Mouse (Mus musculus): Measurements from ENCODE around the gene Cux1. TPM values are rescaled to one million over a fixed set of nuclear protein-coding genes. Genes with fewer than 3 reads are reported as not detected.

Gene Cux1
- polyA plus RNA-seq, 1 experiment from 2014 or later, result 112 TPM

DNA sequence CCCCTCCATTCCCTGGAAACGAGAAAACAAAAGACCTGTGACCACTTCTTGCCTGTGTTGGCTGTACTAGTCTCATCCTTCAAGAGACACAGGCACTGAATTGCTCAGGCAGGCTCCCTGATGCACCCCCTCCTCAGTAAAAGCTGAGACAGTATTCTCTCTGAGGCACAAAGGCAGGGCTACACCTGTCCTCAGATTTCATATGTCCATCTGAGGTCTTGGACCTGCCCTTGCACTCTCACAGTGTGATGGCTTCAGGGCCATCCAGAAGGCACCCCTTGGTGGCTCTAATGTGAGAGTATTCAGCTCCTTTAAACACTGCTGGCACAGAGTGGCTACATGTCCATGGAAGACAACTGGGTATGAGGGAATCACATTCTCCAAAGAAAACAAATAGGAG lies 32.1 kb downstream of the Cux1 start:
- no peaks in the 10 kb centered on the region for H3K9me3 ChIP-seq (ENCODE audit: control insufficient read depth, low read length)
- no peaks in the 10 kb centered on the region for H3K36me3 ChIP-seq (ENCODE audit: control insufficient read depth, insufficient read depth, low read length)
- DNase-seq (no peak), ATAC-seq (ENCODE audit: low FRiP score, low TSS enrichment) (no peak)
- no peak overlapping the region for H3K27ac ChIP-seq (replicated peaks; ENCODE audit: low read depth, low read length)
- no peaks in the 10 kb centered on the region for H3K27me3 ChIP-seq (ENCODE audit: control insufficient read depth, insufficient read depth, low read length)
- 62% methylated on average over 1 of the region's 1 CpGs for WGBS
- H3K4me3 ChIP-seq (replicated peaks; ENCODE audit: low read depth, low read length), result no peak overlapping the region
- no peak overlapping the region for H3K4me2 ChIP-seq (ENCODE audit: low read length)
- no peaks in the 10 kb centered on the region for H3K4me1 ChIP-seq (ENCODE audit: control insufficient read depth, insufficient read depth, low read length)
- no peak overlapping the region for H3K9ac ChIP-seq (replicated peaks; ENCODE audit: low read length)

GRCm38 (mm10) chr5:136533371-136534276 lies 33.7 kb downstream of the Cux1 start:
- Histone ChIP-seq H3K4me1 (ENCODE audit: control insufficient read depth, insufficient read depth, low read length) (no peaks in the 10 kb centered on the region), H3K9ac (replicated peaks; ENCODE audit: low read length) (no peak overlapping the region), H3K36me3 (ENCODE audit: control insufficient read depth, insufficient read depth, low read length) (no peaks in the 10 kb centered on the region), H3K9me3 (ENCODE audit: control insufficient read depth, low read length) (no peaks in the 10 kb centered on the region), H3K4me2 (ENCODE audit: low read length) (no peak overlapping the region), H3K4me3 (replicated peaks; ENCODE audit: low read depth, low read length) (no peak overlapping the region), H3K27ac (replicated peaks; ENCODE audit: low read depth, low read length) (no peak overlapping the region), H3K27me3 (ENCODE audit: control insufficient read depth, insufficient read depth, low read length) (no peaks in the 10 kb centered on the region)
- no peak for DNase-seq
- 92% methylated on average over 11 of the region's 11 CpGs for WGBS
- ATAC-seq (ENCODE audit: low FRiP score, low TSS enrichment), result no peak

DNA sequence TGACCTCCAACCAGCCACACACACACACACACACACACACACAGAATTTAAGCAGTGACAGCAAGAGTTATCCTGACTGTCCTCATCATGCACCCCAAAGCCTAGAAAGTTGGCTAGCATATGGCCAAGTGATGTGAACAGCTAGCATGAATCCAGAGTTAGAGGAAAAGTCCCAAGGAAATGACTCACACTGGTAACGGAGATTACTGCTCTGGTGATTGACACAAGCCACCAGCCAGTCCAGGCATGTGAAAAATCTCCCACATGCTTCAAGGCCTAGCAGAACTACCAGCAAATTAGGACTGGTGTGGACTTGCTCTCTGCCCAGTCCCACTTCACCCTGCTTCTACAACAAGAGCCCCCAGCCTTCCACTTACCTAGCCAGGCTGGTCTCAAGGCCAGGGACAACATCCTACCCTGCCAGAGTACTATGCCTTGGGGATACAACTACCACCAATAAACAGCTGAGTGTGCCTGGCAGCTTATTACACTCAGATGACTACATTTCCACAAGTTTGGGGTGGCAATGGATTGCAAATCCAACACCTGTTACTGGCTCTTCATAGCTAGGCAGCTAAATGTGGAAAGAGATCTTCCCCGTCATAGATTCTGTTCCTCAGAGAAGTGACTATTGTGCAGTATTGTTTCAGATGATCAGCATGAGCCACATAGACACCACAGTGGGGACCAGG lies 35.5 kb downstream of the Cux1 start:
- Histone ChIP-seq H3K27me3 (ENCODE audit: control insufficient read depth, insufficient read depth, low read length) (no peaks in the 10 kb centered on the region), H3K27ac (replicated peaks; ENCODE audit: low read depth, low read length) (no peak overlapping the region), H3K4me3 (replicated peaks; ENCODE audit: low read depth, low read length) (no peak overlapping the region), H3K9me3 (ENCODE audit: control insufficient read depth, low read length) (no peaks in the 10 kb centered on the region), H3K4me2 (ENCODE audit: low read length) (no peak overlapping the region), H3K36me3 (ENCODE audit: control insufficient read depth, insufficient read depth, low read length) (no peaks in the 10 kb centered on the region), H3K9ac (replicated peaks; ENCODE audit: low read length) (no peak overlapping the region), H3K4me1 (ENCODE audit: control insufficient read depth, insufficient read depth, low read length) (no peaks in the 10 kb centered on the region)
- ATAC-seq (ENCODE audit: low FRiP score, low TSS enrichment) (no peak), DNase-seq (no peak)
- WGBS, result 87% methylated on average over 2 of the region's 2 CpGs

GRCm38 (mm10) chr5:136530931-136531330 lies 36.4 kb downstream of the Cux1 start:
- ATAC-seq (ENCODE audit: low FRiP score, low TSS enrichment), result no peak
- Histone ChIP-seq H3K9me3 (ENCODE audit: control insufficient read depth, low read length) (no peaks in the 10 kb centered on the region), H3K4me1 (ENCODE audit: control insufficient read depth, insufficient read depth, low read length) (no peaks in the 10 kb centered on the region), H3K27me3 (ENCODE audit: control insufficient read depth, insufficient read depth, low read length) (no peaks in the 10 kb centered on the region), H3K27ac (replicated peaks; ENCODE audit: low read depth, low read length) (no peak overlapping the region), H3K4me3 (replicated peaks; ENCODE audit: low read depth, low read length) (no peak overlapping the region), H3K4me2 (ENCODE audit: low read length) (no peak overlapping the region), H3K9ac (replicated peaks; ENCODE audit: low read length) (no peak overlapping the region), H3K36me3 (ENCODE audit: control insufficient read depth, insufficient read depth, low read length) (no peaks in the 10 kb centered on the region)
- 87% methylated on average over 1 of the region's 1 CpGs for WGBS
- DNase-seq, result no peak

DNA sequence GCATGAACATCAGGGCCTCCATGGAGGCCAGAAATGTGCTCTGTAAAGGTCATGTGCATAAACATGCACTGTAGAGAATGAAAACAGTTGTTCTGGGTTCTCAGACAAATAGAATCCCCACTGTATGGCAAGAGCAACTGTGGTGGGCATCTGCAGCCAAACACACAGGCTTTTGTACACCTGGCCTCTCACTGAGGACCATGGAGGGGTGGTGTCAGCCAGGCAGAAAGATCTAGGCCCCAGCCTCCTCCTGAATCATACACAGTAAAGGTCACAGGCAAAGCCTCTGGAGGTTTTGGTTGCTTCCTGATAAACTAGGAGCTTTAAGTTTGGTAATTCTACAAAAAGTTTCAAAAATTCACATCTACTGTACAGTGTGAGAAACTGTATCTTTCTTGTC lies 38.1 kb downstream of the Cux1 start:
- Histone ChIP-seq H3K9me3 (ENCODE audit: control insufficient read depth, low read length) (no peaks in the 10 kb centered on the region), H3K4me1 (ENCODE audit: control insufficient read depth, insufficient read depth, low read length) (no peaks in the 10 kb centered on the region), H3K27me3 (ENCODE audit: control insufficient read depth, insufficient read depth, low read length) (no peaks in the 10 kb centered on the region), H3K9ac (replicated peaks; ENCODE audit: low read length) (no peak overlapping the region), H3K27ac (replicated peaks; ENCODE audit: low read depth, low read length) (no peak overlapping the region), H3K4me2 (ENCODE audit: low read length) (no peak overlapping the region), H3K4me3 (replicated peaks; ENCODE audit: low read depth, low read length) (no peak overlapping the region), H3K36me3 (ENCODE audit: control insufficient read depth, insufficient read depth, low read length) (no peaks in the 10 kb centered on the region)
- ATAC-seq (ENCODE audit: low FRiP score, low TSS enrichment) (no peak), DNase-seq (no peak)

GRCm38 (mm10) chr5:136527871-136528270 lies 39.4 kb downstream of the Cux1 start:
- no peak for ATAC-seq (ENCODE audit: low FRiP score, low TSS enrichment)
- 89% methylated on average over 1 of the region's 1 CpGs for WGBS

DNA sequence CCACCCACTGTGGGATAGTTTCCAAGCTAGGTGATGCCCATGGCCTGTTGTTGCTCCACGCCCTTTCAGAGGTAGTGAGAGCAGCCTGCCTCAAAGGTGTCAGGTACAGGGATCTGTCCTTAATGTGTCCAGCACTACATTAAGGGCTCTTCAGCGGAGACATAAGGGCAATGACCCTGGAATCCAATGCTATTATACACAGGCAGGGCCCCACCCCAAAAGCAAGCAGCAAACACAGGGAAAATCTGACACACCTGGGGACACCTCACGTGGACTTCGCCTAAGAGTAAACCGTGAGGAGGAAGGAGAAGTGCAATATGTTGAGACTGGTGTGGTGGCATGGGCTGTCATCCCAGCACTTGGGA lies 40.8 kb downstream of the Cux1 start:
- no peak for DNase-seq
- H3K4me1 ChIP-seq (ENCODE audit: control insufficient read depth, insufficient read depth, low read length), result no peaks in the 10 kb centered on the region
- H3K9ac ChIP-seq (replicated peaks; ENCODE audit: low read length), result no peak overlapping the region
- no peaks in the 10 kb centered on the region for H3K27me3 ChIP-seq (ENCODE audit: control insufficient read depth, insufficient read depth, low read length)
- no peak for ATAC-seq (ENCODE audit: low FRiP score, low TSS enrichment)
- no peaks in the 10 kb centered on the region for H3K9me3 ChIP-seq (ENCODE audit: control insufficient read depth, low read length)
- H3K4me2 ChIP-seq (ENCODE audit: low read length), result no peak overlapping the region
- H3K36me3 ChIP-seq (ENCODE audit: control insufficient read depth, insufficient read depth, low read length), result no peaks in the 10 kb centered on the region
- 94% methylated on average over 5 of the region's 5 CpGs for WGBS
- no peak overlapping the region for H3K27ac ChIP-seq (replicated peaks; ENCODE audit: low read depth, low read length)
- no peak overlapping the region for H3K4me3 ChIP-seq (replicated peaks; ENCODE audit: low read depth, low read length)

More at GRCm38 (mm10) chr5:136527871-136528270, 39.4 kb downstream of the Cux1 start:
- no peak overlapping the region for H3K9ac ChIP-seq (replicated peaks; ENCODE audit: low read length)
- no peaks in the 10 kb centered on the region for H3K36me3 ChIP-seq (ENCODE audit: control insufficient read depth, insufficient read depth, low read length)
- H3K27ac ChIP-seq (replicated peaks; ENCODE audit: low read depth, low read length), result no peak overlapping the region
- H3K4me3 ChIP-seq (replicated peaks; ENCODE audit: low read depth, low read length), result no peak overlapping the region
- H3K9me3 ChIP-seq (ENCODE audit: control insufficient read depth, low read length), result no peaks in the 10 kb centered on the region
- DNase-seq, result no peak
- no peaks in the 10 kb centered on the region for H3K4me1 ChIP-seq (ENCODE audit: control insufficient read depth, insufficient read depth, low read length)
- no peaks in the 10 kb centered on the region for H3K27me3 ChIP-seq (ENCODE audit: control insufficient read depth, insufficient read depth, low read length)
- H3K4me2 ChIP-seq (ENCODE audit: low read length), result no peak overlapping the region

- H3K4me1 ChIP-seq (ENCODE audit: control insufficient read depth, insufficient read depth, low read length), result no peaks in the 10 kb centered on the region
- WGBS, result 85% methylated on average over 9 of the region's 9 CpGs
- H3K27me3 ChIP-seq (ENCODE audit: control insufficient read depth, insufficient read depth, low read length), result no peaks in the 10 kb centered on the region
- H3K27ac ChIP-seq (replicated peaks; ENCODE audit: low read depth, low read length), result no peak overlapping the region
- no peaks in the 10 kb centered on the region for H3K36me3 ChIP-seq (ENCODE audit: control insufficient read depth, insufficient read depth, low read length)
- ATAC-seq (ENCODE audit: low FRiP score, low TSS enrichment) (no peak), DNase-seq (no peak)
- H3K9ac ChIP-seq (replicated peaks; ENCODE audit: low read length), result no peak overlapping the region
- H3K4me2 ChIP-seq (ENCODE audit: low read length), result no peak overlapping the region
- H3K4me3 ChIP-seq (replicated peaks; ENCODE audit: low read depth, low read length), result no peak overlapping the region
- no peaks in the 10 kb centered on the region for H3K9me3 ChIP-seq (ENCODE audit: control insufficient read depth, low read length)
Observed at GRCm38 (mm10) chr5:136525896-136526544, 41.3 kb downstream of the Cux1 start.
